Mouse (Mus musculus): ENCODE measurements around the gene Msmb.
"Not testable (repeated sequence)": the region's sequence is repeated elsewhere in the genome, so short reads cannot be mapped to it uniquely, and the experiment has no call there.

The Msmb gene

GRCm38 (mm10) chr14:32141723-32142122 lies at the start of gene Msmb:
TSS of gene Msmb (plus strand) at chr14:32142023.
- no peak for DNase-seq (ENCODE audit: low spot score)

- DNase-seq (ENCODE audit: low spot score): no peak
Measured at GRCm38 (mm10) chr14:32093018-32093417, 48.8 kb upstream of the Msmb start.

GRCm38 (mm10) chr14:32093500-32094117 lies 48.2 kb upstream of the Msmb start:
- no peak for DNase-seq (ENCODE audit: low spot score)

- no peak for DNase-seq (ENCODE audit: low spot score)
Measured at GRCm38 (mm10) chr14:32095646-32096045, 46.2 kb upstream of the Msmb start.

GRCm38 (mm10) chr14:32096740-32097139 lies 45.1 kb upstream of the Msmb start:
- DNase-seq (ENCODE audit: low spot score): no peak

- no peak for DNase-seq (ENCODE audit: low spot score)
Measured at GRCm38 (mm10) chr14:32097691-32098090, 44.1 kb upstream of the Msmb start.

- no peak for DNase-seq (ENCODE audit: low spot score)
Measured at GRCm38 (mm10) chr14:32098951-32099350, 42.9 kb upstream of the Msmb start.

- no peak for DNase-seq (ENCODE audit: low spot score)
Measured at GRCm38 (mm10) chr14:32103556-32103955, 38.3 kb upstream of the Msmb start.

- no peak for DNase-seq (ENCODE audit: low spot score)
Measured at GRCm38 (mm10) chr14:32105663-32106062, 36.2 kb upstream of the Msmb start.

GRCm38 (mm10) chr14:32106911-32107310 lies 34.9 kb upstream of the Msmb start:
- DNase-seq (ENCODE audit: low spot score): no peak

- DNase-seq (ENCODE audit: low spot score): not testable (repeated sequence)
Measured at GRCm38 (mm10) chr14:32112124-32112523, 29.7 kb upstream of the Msmb start.

- no peak for DNase-seq (ENCODE audit: low spot score)
Measured at GRCm38 (mm10) chr14:32120940-32121919, 20.6 kb upstream of the Msmb start.

GRCm38 (mm10) chr14:32121920-32122315 lies 19.9 kb upstream of the Msmb start:
- no peak for DNase-seq (ENCODE audit: low spot score)

GRCm38 (mm10) chr14:32124261-32124660 lies 17.6 kb upstream of the Msmb start:
- no peak for DNase-seq (ENCODE audit: low spot score)

- DNase-seq (ENCODE audit: low spot score): not testable (repeated sequence)
Measured at GRCm38 (mm10) chr14:32125256-32125655, 16.6 kb upstream of the Msmb start.

- DNase-seq (ENCODE audit: low spot score): no peak
Measured at GRCm38 (mm10) chr14:32128409-32128808, 13.4 kb upstream of the Msmb start.

- no peak for DNase-seq (ENCODE audit: low spot score)
Measured at GRCm38 (mm10) chr14:32131836-32132235, 10.0 kb upstream of the Msmb start.

GRCm38 (mm10) chr14:32134293-32134692 lies 7.5 kb upstream of the Msmb start:
- no peak for DNase-seq (ENCODE audit: low spot score)

GRCm38 (mm10) chr14:32136467-32136866 lies 5.4 kb upstream of the Msmb start:
- DNase-seq (ENCODE audit: low spot score): not testable (repeated sequence)

GRCm38 (mm10) chr14:32140359-32140965 lies 1.4 kb upstream of the Msmb start:
- DNase-seq (ENCODE audit: low spot score): no peak

- no peak for DNase-seq (ENCODE audit: low spot score)
Measured at GRCm38 (mm10) chr14:32144734-32145133, 2.9 kb downstream of the Msmb start.

GRCm38 (mm10) chr14:32145401-32145800 lies 3.6 kb downstream of the Msmb start:
- no peak for DNase-seq (ENCODE audit: low spot score)

All from left cerebral cortex, adult 11 months (tissue).